Mouse (Mus musculus) T-helper 17 cell (primary cell): ENCODE data around the gene Mosmo.
"Not testable (repeated sequence)": the region's sequence is repeated elsewhere in the genome, so short reads cannot be mapped to it uniquely, and the experiment has no call there.

ENCODE experiments used
- in situ Hi-C, 2 experiments: fragments of 300-600 bp; cut with MboI, MseI; formaldehyde crosslinking; loops; 1 replicate in 1 of 2; 2 replicates in 1 of 2; pipeline ENCODE4 v1.15.1; 2025; ENCODE audit warnings: high pct_unique_total_duplicates in 2 of 2

Gene Mosmo

DNA sequence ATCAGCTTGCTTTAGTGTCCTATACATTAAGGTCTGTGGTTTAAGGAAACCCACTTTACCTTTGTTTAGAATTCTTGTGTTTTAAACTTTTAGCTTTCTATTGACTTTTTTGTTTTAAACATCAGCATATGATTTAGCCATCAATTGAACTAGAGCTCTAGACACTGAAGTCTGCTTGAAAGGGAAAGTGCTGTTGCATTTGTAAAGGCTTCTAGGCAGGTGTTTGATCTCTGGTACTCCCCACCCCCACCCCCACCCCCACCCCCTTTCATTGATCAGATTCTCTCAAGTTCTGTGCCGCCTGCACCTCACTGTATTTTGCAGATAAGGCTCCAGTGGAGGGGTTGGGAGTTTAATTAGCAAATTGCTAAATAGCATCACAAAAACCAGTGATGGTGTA, 18.2 kb downstream of the Mosmo start:
- in situ Hi-C loops, result loop anchor here in 1 of 2 experiments (25.0 kb wide), 1 partner anchor 1392 kb away; no protein-coding TSS in a partner anchor

DNA sequence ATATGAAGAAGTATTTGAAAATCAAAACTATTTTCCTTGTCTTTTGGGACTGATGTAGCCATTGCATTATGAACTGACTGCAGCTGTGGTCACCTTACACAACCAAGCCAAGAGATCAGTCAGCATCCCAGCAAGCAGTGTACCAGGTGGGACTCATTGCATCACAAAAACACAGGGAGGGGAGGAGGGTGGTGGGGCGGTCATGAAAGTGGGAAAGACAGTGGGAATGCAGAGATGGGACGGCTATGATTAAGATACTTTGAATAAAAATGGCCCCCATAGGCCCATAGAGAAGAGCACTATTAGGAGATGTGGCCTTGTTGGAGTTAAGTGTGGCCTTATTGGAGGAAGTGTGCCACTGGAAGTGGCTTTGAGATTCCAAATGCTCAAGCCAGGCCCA, 18.9 kb downstream of the Mosmo start:
- in situ Hi-C loops, result loop anchor here in 1 of 2 experiments (25.0 kb wide), 1 partner anchor 1391 kb away; no protein-coding TSS in a partner anchor

- in situ Hi-C loops, result loop anchor here in 1 of 2 experiments (25.0 kb wide), 1 partner anchor 1388 kb away; no protein-coding TSS in a partner anchor
Observed at GRCm38 (mm10) chr7:120699586-120699985, 22.2 kb downstream of the Mosmo start.

- in situ Hi-C loops, result no loop called here
Observed at GRCm38 (mm10) chr7:120703888-120704287, 26.5 kb downstream of the Mosmo start.

- in situ Hi-C loops, result no loop called here
Observed at GRCm38 (mm10) chr7:120712071-120712470, 34.7 kb downstream of the Mosmo start.

DNA sequence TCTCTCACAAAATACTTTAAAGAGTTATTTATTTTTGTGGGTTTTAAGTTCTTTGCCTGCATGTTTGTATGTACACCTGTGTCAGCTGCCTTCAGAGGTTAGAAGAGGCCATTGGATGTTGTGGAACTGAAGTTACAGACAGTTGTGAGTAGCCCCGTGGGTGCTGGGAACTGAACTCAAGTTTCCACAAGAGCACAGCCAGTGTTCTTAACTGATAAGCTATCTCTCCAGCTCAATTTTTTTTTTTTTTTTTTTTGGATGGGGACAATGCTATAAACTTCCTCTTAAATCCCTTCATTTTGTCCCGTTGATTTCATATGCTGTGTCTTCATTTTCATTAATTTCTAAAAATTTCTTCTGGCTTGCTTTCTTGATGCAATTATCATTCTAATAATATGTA, 35.8 kb downstream of the Mosmo start:
- in situ Hi-C loops, result no loop called here

- in situ Hi-C loops, result not testable (repeated sequence)
Observed at GRCm38 (mm10) chr7:120713951-120714350, 36.5 kb downstream of the Mosmo start.

- in situ Hi-C loops, result no loop called here
Observed at GRCm38 (mm10) chr7:120717261-120717660, 39.8 kb downstream of the Mosmo start.

DNA sequence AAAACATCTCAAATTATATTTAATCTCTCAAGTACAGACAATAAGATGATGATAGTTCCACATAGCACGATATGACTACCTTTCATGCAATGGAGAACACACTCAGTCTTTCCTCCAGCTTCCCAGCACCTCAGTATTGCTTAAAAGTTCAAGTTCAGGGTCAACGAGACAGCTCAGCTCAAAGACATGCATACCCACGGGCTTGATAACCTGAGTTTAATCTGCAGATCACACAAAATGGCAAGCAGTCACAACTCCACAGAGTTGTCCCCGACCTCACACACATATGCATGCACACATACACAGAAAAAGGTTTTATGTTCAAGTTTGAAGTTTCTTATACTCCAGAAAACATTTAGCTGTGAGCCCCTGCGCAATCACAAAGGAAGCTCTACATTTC, 43.6 kb downstream of the Mosmo start:
- in situ Hi-C loops, result no loop called here

GRCm38 (mm10) chr7:120721456-120721855, 44.0 kb downstream of the Mosmo start:
- in situ Hi-C loops, result no loop called here

GRCm38 (mm10) chr7:120722063-120722462, 44.6 kb downstream of the Mosmo start:
- in situ Hi-C loops, result no loop called here

GRCm38 (mm10) chr7:120722839-120723278, 45.4 kb downstream of the Mosmo start:
- in situ Hi-C loops, result no loop called here

DNA sequence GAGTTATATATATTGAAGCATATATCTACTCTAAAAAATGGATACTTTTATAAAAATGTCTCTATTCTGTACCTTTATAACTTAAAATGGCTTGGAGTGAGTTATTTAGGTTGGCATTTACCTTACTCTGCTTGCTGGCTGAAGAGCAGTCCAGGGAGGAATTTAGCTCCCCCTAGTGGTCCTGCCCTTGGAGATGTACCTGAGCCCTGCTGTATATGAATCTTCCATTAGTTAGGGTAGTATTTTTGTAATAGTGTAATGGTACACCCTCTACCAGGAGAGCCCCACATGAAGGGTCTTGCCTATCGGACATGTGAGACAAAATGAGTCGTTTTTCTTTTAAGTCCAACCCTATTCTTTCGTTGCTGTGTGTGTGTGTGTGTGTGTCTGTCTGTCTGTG, 50.2 kb downstream of the Mosmo start:
- in situ Hi-C loops, result no loop called here

GRCm38 (mm10) chr7:120729635-120730034, 52.2 kb downstream of the Mosmo start:
- in situ Hi-C loops, result loop anchor here in 1 of 2 experiments (5.0 kb wide), 1 partner anchor 57 kb away; the partner anchor contains the start of gene Pdzd9

DNA sequence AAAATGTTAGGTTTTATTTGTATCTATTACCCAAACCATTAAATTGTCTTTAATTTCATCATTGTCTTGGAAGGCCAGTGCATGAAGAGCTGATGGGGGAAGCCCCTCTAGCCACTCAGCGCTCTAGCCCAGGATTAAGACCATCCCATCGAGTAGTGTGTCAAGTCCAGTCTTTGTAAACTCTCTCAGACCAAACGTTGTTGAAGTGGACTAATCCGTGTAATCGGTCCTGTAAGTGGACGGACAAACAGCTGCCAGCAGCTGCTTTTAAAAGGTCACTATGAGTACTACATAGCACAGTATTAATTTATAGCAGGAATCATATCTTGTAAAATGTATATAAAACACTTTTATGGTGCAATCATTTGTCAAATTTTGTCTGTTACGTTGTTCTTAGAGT, 55.5 kb downstream of the Mosmo start:
- in situ Hi-C loops, result loop anchor here in 1 of 2 experiments (5.0 kb wide), 1 partner anchor 61 kb away; the partner anchor contains the start of gene Pdzd9

- in situ Hi-C loops, result no loop called here
Observed at GRCm38 (mm10) chr7:120739018-120739417, 61.6 kb downstream of the Mosmo start, which contains the start of gene Vwa3a. Vwa3a (plus strand) TSS chr7:120739318.

GRCm38 (mm10) chr7:120739558-120740101, 62.2 kb downstream of the Mosmo start:
- in situ Hi-C loops, result no loop called here

DNA sequence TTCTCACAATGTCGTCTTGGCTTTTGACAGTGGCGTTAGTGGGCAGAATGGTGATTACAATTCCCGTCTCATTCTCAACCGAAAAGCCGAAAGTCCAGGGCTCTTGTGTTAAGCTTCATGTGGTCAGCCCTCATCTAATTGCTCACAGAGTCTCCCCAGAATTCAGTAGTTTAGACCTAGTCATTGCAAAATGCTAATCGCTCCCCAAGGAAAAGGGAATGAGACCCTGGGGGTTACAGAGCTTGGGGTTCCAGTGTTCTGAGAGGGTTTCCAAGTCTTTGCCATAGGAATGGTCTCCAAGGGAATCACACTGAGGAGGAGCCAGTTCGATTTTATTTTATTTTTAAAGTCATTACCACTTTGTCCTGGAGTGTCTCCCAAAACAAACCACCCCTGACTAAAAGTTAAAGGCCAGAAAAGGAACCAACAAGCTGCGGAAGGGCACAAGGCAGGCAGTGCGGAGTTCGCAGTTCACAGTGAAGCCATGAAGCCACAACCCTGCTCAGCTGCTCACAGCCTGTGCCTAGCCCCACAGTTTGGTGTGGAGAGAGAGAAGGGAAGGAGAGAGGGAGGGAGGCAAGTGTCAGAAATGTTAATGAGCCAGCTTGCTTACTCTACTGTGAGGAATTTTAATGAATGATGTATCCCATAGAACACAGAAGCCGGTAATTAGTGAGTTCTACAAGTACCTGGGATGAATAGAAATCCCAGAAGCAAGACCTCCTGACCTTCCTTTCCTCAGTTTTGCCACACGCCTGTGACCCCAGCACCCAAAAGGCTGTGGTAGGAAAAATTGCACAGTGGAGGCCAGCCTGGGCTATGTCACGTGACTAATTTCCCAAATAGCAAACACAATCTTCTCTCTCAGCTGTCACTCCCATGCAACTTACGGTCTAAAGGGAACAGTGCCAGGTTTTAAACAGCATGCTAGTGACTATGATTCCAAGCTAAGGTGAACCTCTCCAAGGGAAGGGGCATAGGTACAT, 66.2 kb downstream of the Mosmo start:
- in situ Hi-C loops, result no loop called here

DNA sequence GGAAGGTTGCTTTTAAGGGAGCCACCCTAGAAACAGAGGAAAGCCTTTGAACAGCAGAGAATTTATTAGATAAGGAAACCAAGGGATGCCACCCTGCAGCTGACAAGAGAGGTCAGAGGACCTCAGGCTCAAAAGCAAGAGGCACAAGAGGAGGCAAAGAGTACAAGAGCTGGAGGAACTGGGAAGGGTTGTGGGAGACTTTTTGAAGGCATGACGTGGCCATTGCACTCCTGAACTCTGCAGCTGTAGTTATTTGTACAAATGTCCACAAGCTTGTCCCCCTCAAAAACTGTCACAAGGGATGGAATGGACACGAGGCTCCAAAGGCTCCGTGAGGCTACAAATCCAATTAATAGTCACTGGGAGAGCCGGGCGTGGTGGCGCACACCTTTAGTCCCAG, 67.2 kb downstream of the Mosmo start:
- in situ Hi-C loops, result no loop called here

- in situ Hi-C loops, result no loop called here
Observed at GRCm38 (mm10) chr7:120746029-120746428, 68.6 kb downstream of the Mosmo start.

DNA sequence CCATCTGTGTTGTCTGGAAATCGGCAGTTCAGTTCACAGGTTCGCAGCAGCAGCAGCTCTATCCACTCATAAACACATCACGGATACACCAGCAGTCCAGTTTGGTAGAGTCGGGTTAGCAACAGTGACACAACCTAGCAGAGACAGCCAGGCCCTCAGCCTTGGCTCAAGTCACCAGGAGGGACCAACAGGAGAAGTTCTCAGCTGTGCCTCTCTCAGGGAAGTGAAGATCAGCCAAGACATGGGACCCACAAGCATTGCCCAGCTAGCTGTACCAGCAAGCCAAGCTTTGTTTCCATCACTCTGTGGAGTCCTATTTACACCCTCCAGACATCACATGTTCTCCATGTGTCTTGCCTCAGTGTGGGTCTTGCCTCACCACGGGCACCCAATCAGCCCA, 69.4 kb downstream of the Mosmo start:
- in situ Hi-C loops, result no loop called here

DNA sequence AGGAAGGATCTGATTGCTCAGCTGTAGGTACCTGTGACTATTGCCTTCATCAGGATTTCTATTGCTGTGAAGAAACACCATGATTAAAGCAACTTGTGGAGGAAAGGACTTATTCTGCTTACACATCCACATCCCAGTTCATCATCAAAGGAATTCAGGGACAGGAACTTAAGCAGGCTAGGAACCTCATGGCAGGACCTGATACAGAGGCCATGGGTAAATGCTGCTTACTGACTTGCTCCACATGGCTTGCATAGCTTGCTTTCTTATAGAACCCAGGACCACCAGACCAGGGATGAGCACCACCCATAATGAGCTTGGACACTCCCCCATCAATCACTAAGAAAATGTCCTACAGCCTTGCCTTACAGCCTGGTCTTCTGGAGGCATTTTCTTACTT, 71.1 kb downstream of the Mosmo start:
- in situ Hi-C loops, result no loop called here
